Mouse (Mus musculus) stomach, embryonic 16.5 days (tissue): ENCODE results near the gene Wnt6. TPM values are rescaled to one million over a fixed set of nuclear protein-coding genes. Genes with fewer than 3 reads are reported as not detected.
"Not testable (repeated sequence)": the region's sequence is repeated elsewhere in the genome, so short reads cannot be mapped to it uniquely, and the experiment has no call there.

ENCODE experiments used
- ATAC-seq: fragments of 200-750 bp; cut with Nextera tagmentation; 2 replicates; pipeline ENCODE4 v1.8.0; 2017; ENCODE audit warnings: moderate number of reproducible peaks, moderate TSS enrichment; ENCODE audit not compliant: insufficient read depth, low FRiP score
- H3K27ac ChIP-seq: fragments of 300-500 bp; sonication (generic); 2 replicates; pipeline ENCODE4 v1.5.1; 2014; ENCODE audit warnings: low read length
- H3K27me3 ChIP-seq: fragments of 300-500 bp; sonication (generic); 2 replicates; pipeline ENCODE4 v1.6.1; 2014; ENCODE audit warnings: low read length, control low read depth, mixed read lengths; ENCODE audit not compliant: control insufficient read depth, insufficient read depth
- H3K36me3 ChIP-seq: fragments of 300-500 bp; sonication (generic); 2 replicates; pipeline ENCODE4 v1.6.1; 2014; ENCODE audit warnings: low read length; ENCODE audit not compliant: control insufficient read depth, insufficient read depth
- H3K4me1 ChIP-seq: fragments of 300-500 bp; sonication (generic); 2 replicates; pipeline ENCODE4 v1.6.1; 2014; ENCODE audit warnings: low read length, control low read depth, mixed read lengths; ENCODE audit not compliant: control insufficient read depth, insufficient read depth
- H3K4me2 ChIP-seq: fragments of 300-500 bp; sonication (generic); 2 replicates; pipeline ENCODE4 v1.6.1; 2014; ENCODE audit warnings: low read depth, low read length, mixed read lengths
- H3K4me3 ChIP-seq: fragments of 300-500 bp; sonication (generic); replicated peaks from 2 replicates; pipeline ENCODE4 v1.5.1; 2014; ENCODE audit warnings: mild to moderate bottlenecking, low read length
- H3K9ac ChIP-seq: fragments of 300-500 bp; sonication (generic); 2 replicates; pipeline ENCODE4 v1.6.1; 2014; ENCODE audit warnings: low read length
- H3K9me3 ChIP-seq: fragments of 300-500 bp; sonication (generic); replicated peaks from 2 replicates; pipeline ENCODE4 v1.6.1; 2016; ENCODE audit warnings: low read length, control low read depth; ENCODE audit not compliant: control insufficient read depth
- WGBS: fragments of 180-500 bp; shearing (Covaris S2); extraction: QIAGEN DNeasy Blood & Tissue Kit; methylation state at CpG from one replicate; pipeline ENCODE4 v1.1.7; 2014; 5-methylcytosine and 5-hydroxymethylcytosine counted together
- polyA plus RNA-seq: library from polyadenylated mRNA; unstranded; fragments of >200 nt; fragmentation: Nextera tagmentation; extraction: Ambion mirVana; gene quantifications from 2 replicates; pipeline ENCODE4 v1.2.1, GENCODE M21; 2015

Wnt6 gene
- polyA plus RNA-seq, 1 experiment from 2014 or later, result 2.4 TPM

- ATAC-seq, result peak; percentile 81
- no peaks in the 10 kb centered on the region for H3K36me3 ChIP-seq
- WGBS, result under 1% methylated on average over 16 of the region's 16 CpGs
- H3K27ac ChIP-seq, result no peak overlapping the region
- H3K4me1 ChIP-seq, result peaks cover 34% of the 10 kb centered on the region
- H3K4me2 ChIP-seq, result peak overlapping the region; percentile 47
- H3K4me3 ChIP-seq, result peak overlapping the region; percentile 27
- H3K9me3 ChIP-seq, result no peaks in the 10 kb centered on the region
- peak overlapping the region; percentile 29; the same call in 1 of the 2 replicates for H3K9ac ChIP-seq
- H3K27me3 ChIP-seq, result peaks cover 62% of the 10 kb centered on the region
Observed at GRCm38 (mm10) chr1:74808078-74808477, 36.4 kb downstream of the Wnt6 start.

DNA sequence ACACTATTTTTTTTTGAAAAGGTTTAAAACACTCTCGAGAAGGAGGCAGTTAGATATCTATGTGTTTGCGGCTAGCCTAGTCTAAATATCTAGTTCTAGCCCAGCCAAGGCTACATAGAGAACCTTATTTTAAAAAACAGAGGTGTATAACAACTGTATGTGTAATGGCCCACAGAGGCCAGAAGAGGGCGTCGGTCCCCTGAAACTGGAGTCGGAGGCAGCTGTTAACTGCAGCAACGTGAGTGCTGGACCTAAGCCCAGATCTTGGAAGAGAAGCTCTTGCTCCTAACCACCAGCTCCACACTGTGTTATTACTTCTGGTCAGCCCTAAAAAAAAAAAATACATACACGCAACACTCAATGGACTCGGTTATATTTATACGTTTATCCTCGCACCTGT lies 37.3 kb downstream of the Wnt6 start:
- Histone ChIP-seq H3K4me3 (no peak overlapping the region), H3K4me1 (peaks cover 27% of the 10 kb centered on the region), H3K27me3 (peaks cover 54% of the 10 kb centered on the region), H3K36me3 (no peaks in the 10 kb centered on the region), H3K9ac (no peak overlapping the region), H3K27ac (no peak overlapping the region), H3K4me2 (no peak overlapping the region), H3K9me3 (no peaks in the 10 kb centered on the region)
- 50% methylated on average over 10 of the region's 10 CpGs for WGBS
- ATAC-seq, result no peak

DNA sequence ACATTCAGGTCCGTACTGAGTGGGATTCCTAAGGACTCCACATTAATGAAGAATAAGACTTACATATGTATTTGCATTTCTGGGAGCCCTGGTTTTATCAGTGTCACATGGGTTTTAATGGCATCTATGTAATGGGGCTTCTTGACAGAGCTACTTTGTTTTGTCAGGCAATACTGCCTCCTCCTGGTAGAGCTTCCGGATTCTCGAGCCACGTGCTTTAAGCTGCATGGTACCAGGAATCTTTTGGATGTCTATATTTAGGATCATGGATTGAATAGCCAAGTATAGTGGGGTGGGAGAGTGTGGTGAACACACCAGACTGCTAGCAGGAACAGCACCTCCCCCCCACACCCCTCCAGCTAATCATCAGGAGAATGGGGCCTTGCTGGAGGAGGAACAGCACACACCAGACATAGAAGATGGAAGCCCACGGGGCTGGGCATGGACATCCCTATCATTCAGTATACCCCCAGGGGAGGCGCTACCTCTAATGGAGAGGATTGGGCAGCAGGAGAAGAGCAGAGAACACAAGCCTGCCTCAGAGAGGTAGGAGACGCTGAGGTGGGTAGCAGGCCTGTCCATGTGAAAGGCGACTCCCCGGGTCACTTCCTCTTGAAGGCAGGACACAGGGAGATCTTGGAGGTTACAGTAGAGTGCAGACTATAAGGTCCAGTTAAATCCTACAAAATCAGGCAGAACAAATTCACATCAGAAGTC lies 43.4 kb downstream of the Wnt6 start:
- Histone ChIP-seq H3K4me2 (no peak overlapping the region), H3K4me3 (no peak overlapping the region), H3K27ac (no peak overlapping the region), H3K36me3 (no peaks in the 10 kb centered on the region), H3K4me1 (peaks cover 4% of the 10 kb centered on the region; the same call in 1 of the 2 replicates), H3K9ac (no peak overlapping the region), H3K9me3 (no peaks in the 10 kb centered on the region), H3K27me3 (no peaks in the 10 kb centered on the region; the same call in 1 of the 2 replicates)
- ATAC-seq, result no peak
- WGBS, result 73% methylated on average over 9 of the region's 9 CpGs

DNA sequence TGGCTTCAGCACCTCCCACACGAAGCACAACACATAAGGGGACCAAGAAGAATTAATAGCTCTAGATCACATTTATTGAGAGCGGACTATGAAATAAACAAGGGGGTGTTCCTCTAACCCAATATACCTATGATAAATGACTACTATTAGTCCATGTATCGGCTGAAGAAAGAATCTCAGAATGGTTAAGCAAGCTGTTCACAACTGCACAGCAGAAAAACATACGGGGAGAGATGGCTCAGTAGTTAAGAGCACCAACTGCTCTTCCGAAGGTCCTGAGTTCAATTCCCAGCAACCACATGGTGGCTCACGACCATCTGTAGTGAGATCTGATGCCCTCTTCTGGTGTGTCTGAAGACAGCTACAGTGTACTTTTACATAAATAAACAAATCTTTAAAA lies 44.3 kb downstream of the Wnt6 start:
- not testable (repeated sequence) for H3K4me1 ChIP-seq, H3K4me3 ChIP-seq, H3K9me3 ChIP-seq, H3K27ac ChIP-seq, H3K36me3 ChIP-seq, ATAC-seq, H3K9ac ChIP-seq, H3K27me3 ChIP-seq, H3K4me2 ChIP-seq
- 79% methylated on average over 6 of the region's 6 CpGs for WGBS

- Histone ChIP-seq H3K27ac (peak overlapping the region; percentile 91), H3K9me3 (no peaks in the 10 kb centered on the region), H3K4me1 (peaks cover 4% of the 10 kb centered on the region; the same call in 1 of the 2 replicates), H3K36me3 (no peaks in the 10 kb centered on the region), H3K4me3 (peak overlapping the region; percentile 86), H3K4me2 (peak overlapping the region; percentile 64), H3K9ac (peak overlapping the region; percentile 94), H3K27me3 (no peaks in the 10 kb centered on the region)
- 6% methylated on average over 38 of the region's 38 CpGs for WGBS
- peak; percentile 90 for ATAC-seq
Observed at GRCm38 (mm10) chr1:74816612-74817199, 45.0 kb downstream of the Wnt6 start.

- H3K4me2 ChIP-seq, result peak overlapping the region; percentile 64
- peak overlapping the region; percentile 86 for H3K4me3 ChIP-seq
- no peaks in the 10 kb centered on the region for H3K36me3 ChIP-seq
- H3K27ac ChIP-seq, result peak overlapping the region; percentile 91
- no peaks in the 10 kb centered on the region for H3K9me3 ChIP-seq
- peaks cover 4% of the 10 kb centered on the region; the same call in 1 of the 2 replicates for H3K4me1 ChIP-seq
- no peaks in the 10 kb centered on the region for H3K27me3 ChIP-seq
- peak overlapping the region; percentile 94 for H3K9ac ChIP-seq
- WGBS, result 11% methylated on average over 14 of the region's 14 CpGs
- no peak for ATAC-seq
Observed at GRCm38 (mm10) chr1:74817219-74817618, 45.5 kb downstream of the Wnt6 start.

- WGBS, result 95% methylated on average over 1 of the region's 1 CpGs
- peaks cover 4% of the 10 kb centered on the region; the same call in 1 of the 2 replicates for H3K4me1 ChIP-seq
- H3K27ac ChIP-seq, result no peak overlapping the region
- ATAC-seq, result no peak
- H3K9me3 ChIP-seq, result no peaks in the 10 kb centered on the region
- no peak overlapping the region for H3K9ac ChIP-seq
- H3K4me2 ChIP-seq, result no peak overlapping the region
- no peak overlapping the region for H3K4me3 ChIP-seq
- H3K27me3 ChIP-seq, result no peaks in the 10 kb centered on the region
- H3K36me3 ChIP-seq, result no peaks in the 10 kb centered on the region
Observed at GRCm38 (mm10) chr1:74818509-74818908, 46.8 kb downstream of the Wnt6 start.

DNA sequence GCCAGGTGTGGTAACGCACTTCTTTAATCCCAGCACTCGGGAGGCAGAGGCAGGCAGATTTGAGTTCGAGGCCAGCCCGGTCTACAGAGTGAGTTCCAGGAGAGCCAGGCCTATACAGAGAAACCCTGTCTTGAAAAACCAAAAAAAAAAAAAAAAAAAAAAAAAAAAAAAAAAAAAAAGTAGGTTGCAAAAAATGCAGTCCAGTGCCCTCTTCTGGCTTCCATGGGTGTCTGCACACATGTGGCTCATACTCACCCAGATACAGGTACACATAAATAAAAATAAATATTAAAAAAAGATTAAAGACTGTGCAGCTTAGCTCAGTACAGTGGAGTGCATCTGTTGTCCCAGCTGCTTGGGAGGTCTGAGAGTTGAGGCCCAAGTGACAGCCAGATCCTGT lies 51.9 kb downstream of the Wnt6 start:
- 96% methylated on average over 4 of the region's 4 CpGs for WGBS
- not testable (repeated sequence) for H3K36me3 ChIP-seq, H3K27ac ChIP-seq, H3K4me3 ChIP-seq, H3K9me3 ChIP-seq, H3K9ac ChIP-seq, H3K27me3 ChIP-seq, H3K4me1 ChIP-seq, ATAC-seq, H3K4me2 ChIP-seq

GRCm38 (mm10) chr1:74824518-74825302 lies 53.0 kb downstream of the Wnt6 start:
- no peaks in the 10 kb centered on the region for H3K4me1 ChIP-seq
- no peak for ATAC-seq
- H3K36me3 ChIP-seq, result no peaks in the 10 kb centered on the region
- 32% methylated on average over 14 of the region's 14 CpGs for WGBS
- no peak overlapping the region for H3K27ac ChIP-seq
- H3K4me2 ChIP-seq, result no peak overlapping the region
- no peaks in the 10 kb centered on the region for H3K9me3 ChIP-seq
- no peaks in the 10 kb centered on the region for H3K27me3 ChIP-seq
- H3K9ac ChIP-seq, result no peak overlapping the region
- H3K4me3 ChIP-seq, result no peak overlapping the region
